Comparison of ENCODE assay signal across 26 mouse cellular contexts in genomic region chr16:34614021-34614420, GRCm38 (mm10). TPM values are rescaled to one million over a fixed set of nuclear protein-coding genes. Genes with fewer than 3 reads are reported as not detected.
"Had no signal": no experiment of that assay in that cellular context is flagged by ENCODE, and none has a peak within 500 bp of the region (broad histone marks: within the 10 kb centered on the region; RNA-seq: fewer than 3 reads in every experiment).

No protein-coding gene starts in this region.

- H3K4me2 ChIP-seq: lung, embryonic 14.5 days; midbrain, embryonic 12.5 days; neural tube, embryonic 12.5 days had no signal

- H3K4me3 ChIP-seq: midbrain, embryonic 10.5 days; midbrain, embryonic 12.5 days; neural tube, embryonic 12.5 days had no signal

- H3K4me1 ChIP-seq: midbrain, embryonic 10.5 days; midbrain, embryonic 12.5 days; neural tube, embryonic 12.5 days had no signal

- DNase-seq: lung, adult 18-20 months; lung, embryonic 14.5 days; lung, postnatal 10 days; lung, postnatal 4 days; midbrain, embryonic 14.5 days; right cerebral cortex, postnatal 25 days; right cerebral cortex, postnatal 4 days; spleen, adult 18-20 months; thymus, adult 18-20 months; thymus, postnatal 25 days; thymus, postnatal 4 days had no signal

- H3K27me3 ChIP-seq: midbrain, embryonic 12.5 days; neural tube, embryonic 12.5 days had no signal

- H3K36me3 ChIP-seq: midbrain, embryonic 10.5 days; midbrain, embryonic 12.5 days; neural tube, embryonic 12.5 days had no signal

- H3K27ac ChIP-seq: liver, embryonic 14.5 days; midbrain, embryonic 10.5 days; midbrain, embryonic 12.5 days; neural tube, embryonic 12.5 days had no signal

- H3K9me3 ChIP-seq: midbrain, embryonic 12.5 days; neural tube, embryonic 12.5 days had no signal

- H3K9ac ChIP-seq: liver, embryonic 14.5 days; lung, embryonic 14.5 days; midbrain, embryonic 12.5 days; neural tube, embryonic 12.5 days had no signal

RNA-seq across cellular contexts. Expression of gene Ropn1, which starts 35.7 kb away (rescaled TPM):
- total RNA-seq: megakaryocyte, adult 5-6 weeks; megakaryocyte-erythroid progenitor cell, adult 5-6 weeks; midbrain, postnatal 0 days; monocyte, adult 5-6 weeks; neutrophil, adult 5-6 weeks had no signal
- polyA plus RNA-seq: liver, embryonic 14.5 days; liver, embryonic 16.5 days; lung, embryonic 14.5 days; lung, embryonic 16.5 days; midbrain, embryonic 10.5 days; midbrain, embryonic 12.5 days; midbrain, embryonic 14.5 days; midbrain, postnatal 0 days; neural tube, embryonic 12.5 days; neural tube, embryonic 14.5 days; small intestine, adult 2 months; stomach, embryonic 14.5 days; stomach, embryonic 16.5 days had no signal
